Mouse (Mus musculus): ENCODE data around the gene Ubox5. TPM values are rescaled to one million over a fixed set of nuclear protein-coding genes. Genes with fewer than 3 reads are reported as not detected.
"Not testable (repeated sequence)": the region's sequence is repeated elsewhere in the genome, so short reads cannot be mapped to it uniquely, and the experiment has no call there.

Gene Ubox5
- total RNA-seq, 2 experiments from 2014 or later, result 11.0 to 11.7 TPM

- no peak for TF ChIP-seq CTCF (conservative IDR thresholded peaks at IDR 0.05)
- Histone ChIP-seq H3K4me3 (no peak within 1 kb of the TSS), H3K27ac (no peak within 1 kb of the TSS)
- DNase-seq (ENCODE audit: low spot score in 2 of 2), result no peak
These were observed 47.3 kb downstream of the Ubox5 start, which contains the start of gene Avp for GRCm38 (mm10) chr2:130582552-130582951. Avp (minus strand) TSS chr2:130582554.

- no peak for TF ChIP-seq CTCF (conservative IDR thresholded peaks at IDR 0.05)
- Histone ChIP-seq H3K27ac (no peak overlapping the region), H3K4me3 (peak overlapping the region; percentile 20; the same call in 1 of the 2 replicates)
- DNase-seq (ENCODE audit: low spot score in 2 of 2), result no peak
These were observed 48.6 kb downstream of the Ubox5 start for GRCm38 (mm10) chr2:130581201-130581600.

GRCm38 (mm10) chr2:130579791-130580190 is 50.0 kb downstream of the Ubox5 start:
- DNase-seq (ENCODE audit: low spot score in 2 of 2), result no peak
- TF ChIP-seq CTCF (conservative IDR thresholded peaks at IDR 0.05), result no peak
- no peak overlapping the region for H3K27ac ChIP-seq
- H3K4me3 ChIP-seq, result no peak overlapping the region

GRCm38 (mm10) chr2:130578148-130578547 is 51.7 kb downstream of the Ubox5 start:
- peak; percentile 32 to 85 for DNase-seq (ENCODE audit: low spot score in 2 of 2)
- Histone ChIP-seq H3K4me3 (no peak overlapping the region), H3K27ac (no peak overlapping the region)
- TF ChIP-seq CTCF (conservative IDR thresholded peaks at IDR 0.05), result peak; percentile 76

GRCm38 (mm10) chr2:130577632-130578031 is 52.2 kb downstream of the Ubox5 start:
- Histone ChIP-seq H3K27ac (no peak overlapping the region), H3K4me3 (no peak overlapping the region)
- TF ChIP-seq CTCF (conservative IDR thresholded peaks at IDR 0.05), result no peak
- no peak for DNase-seq (ENCODE audit: low spot score in 2 of 2)

GRCm38 (mm10) chr2:130577021-130577420 is 52.8 kb downstream of the Ubox5 start:
- TF ChIP-seq CTCF (conservative IDR thresholded peaks at IDR 0.05), result no peak
- Histone ChIP-seq H3K4me3 (no peak overlapping the region), H3K27ac (no peak overlapping the region)
- no peak for DNase-seq (ENCODE audit: low spot score in 2 of 2)

- H3K27ac ChIP-seq; DNase-seq (ENCODE audit: low spot score in 2 of 2): not testable (repeated sequence)
- H3K4me3 ChIP-seq, result peak overlapping the region; percentile 34; the same call in 1 of the 2 replicates
These were observed 53.3 kb downstream of the Ubox5 start for GRCm38 (mm10) chr2:130576564-130576963.

- no peak within 1 kb of the TSS for H3K27ac ChIP-seq
- H3K4me3 ChIP-seq, result peak within 1 kb of the TSS; percentile 34; the same call in 1 of the 2 replicates
- no peak for TF ChIP-seq CTCF (conservative IDR thresholded peaks at IDR 0.05)
- no peak for DNase-seq (ENCODE audit: low spot score in 2 of 2)
These were observed 54.0 kb downstream of the Ubox5 start, which contains the start of gene Oxt for GRCm38 (mm10) chr2:130575873-130576272. Oxt (plus strand) TSS chr2:130576173.

- Histone ChIP-seq H3K4me3 (no peak overlapping the region), H3K27ac (no peak overlapping the region)
- DNase-seq (ENCODE audit: low spot score in 2 of 2), result no peak
- TF ChIP-seq CTCF (conservative IDR thresholded peaks at IDR 0.05), result peak; percentile 28
These were observed 54.9 kb downstream of the Ubox5 start for GRCm38 (mm10) chr2:130574960-130575359.

- Histone ChIP-seq H3K27ac (no peak overlapping the region), H3K4me3 (no peak overlapping the region)
- TF ChIP-seq CTCF (conservative IDR thresholded peaks at IDR 0.05), result no peak
- no peak for DNase-seq (ENCODE audit: low spot score in 2 of 2)
These were observed 59.9 kb downstream of the Ubox5 start for GRCm38 (mm10) chr2:130569926-130570325.

- no peak for DNase-seq (ENCODE audit: low spot score in 2 of 2)
- Histone ChIP-seq H3K27ac (no peak overlapping the region), H3K4me3 (no peak overlapping the region)
- no peak for TF ChIP-seq CTCF (conservative IDR thresholded peaks at IDR 0.05)
These were observed 60.9 kb downstream of the Ubox5 start for GRCm38 (mm10) chr2:130568921-130569320.

GRCm38 (mm10) chr2:130564983-130565382 is 64.9 kb downstream of the Ubox5 start:
- TF ChIP-seq CTCF (conservative IDR thresholded peaks at IDR 0.05), result no peak
- peak overlapping the region; percentile 63 for H3K4me3 ChIP-seq
- DNase-seq (ENCODE audit: low spot score in 2 of 2), result peak; percentile 38 to 59

GRCm38 (mm10) chr2:130564063-130564462 is 65.8 kb downstream of the Ubox5 start:
- Histone ChIP-seq H3K27ac (peak overlapping the region; percentile 97), H3K4me3 (peak overlapping the region; percentile 63)
- no peak for DNase-seq (ENCODE audit: low spot score in 2 of 2)
- TF ChIP-seq CTCF (conservative IDR thresholded peaks at IDR 0.05), result no peak

More at GRCm38 (mm10) chr2:130564983-130565382, 64.9 kb downstream of the Ubox5 start:
- peak overlapping the region; percentile 97; the same call in 1 of the 2 replicates for H3K27ac ChIP-seq

- peak within 1 kb of the TSS; percentile 63 for H3K4me3 ChIP-seq
- peak within 1 kb of the TSS; percentile 97 for H3K27ac ChIP-seq
- peak; percentile 93 to 95 for DNase-seq (ENCODE audit: low spot score in 2 of 2)
- TF ChIP-seq CTCF (conservative IDR thresholded peaks at IDR 0.05), result peak; percentile 54
These were observed 66.4 kb downstream of the Ubox5 start, which contains the start of gene Mrps26 for GRCm38 (mm10) chr2:130563212-130564055. Mrps26 (plus strand) TSS chr2:130563742.
